Mouse (Mus musculus): ENCODE measurements around the gene Gm29106. TPM values are rescaled to one million over a fixed set of nuclear protein-coding genes. Genes with fewer than 3 reads are reported as not detected.

Gene Gm29106
- not detected in 2 replicates for total RNA-seq (2023)

GRCm38 (mm10) chr1:118176242-118176641 lies at the start of gene Gm29106:
Gm29106 (plus strand) TSS chr1:118176542.

Other genes starting within 250 kb of the Gm29106 start
- gene Gm28168, start 248.5 kb upstream of the Gm29106 start, total RNA-seq (2023): not detected in 2 replicates
- gene Gm7145, start 210.6 kb upstream of the Gm29106 start, total RNA-seq (2023): not detected in 2 replicates
- gene Tsn, start 135.2 kb downstream of the Gm29106 start, total RNA-seq (2023): 44.7 and 57.4 TPM in 2 replicates
- gene Nifk, start 145.3 kb downstream of the Gm29106 start, total RNA-seq (2023): 15.0 and 18.2 TPM in 2 replicates
- 104 and 172 TPM in 2 replicates for gene Clasp1, start 212.5 kb downstream of the Gm29106 start, total RNA-seq (2023)

Data from neutrophil, adult 65 days (primary cell).